Comparison of ENCODE assay signal across 50 mouse cellular contexts in genomic region chr19:7790571-7790970, GRCm38 (mm10). TPM values are rescaled to one million over a fixed set of nuclear protein-coding genes. Genes with fewer than 3 reads are reported as not detected.
"Had no signal": no experiment of that assay in that cellular context is flagged by ENCODE, and none has a peak within 500 bp of the region (broad histone marks: within the 10 kb centered on the region; RNA-seq: fewer than 3 reads in every experiment).

No protein-coding gene starts in this region.

- H3K27me3 ChIP-seq: heart, embryonic 12.5 days; heart, embryonic 13.5 days; heart, embryonic 15.5 days; hindbrain, embryonic 12.5 days; hindbrain, embryonic 13.5 days; hindbrain, embryonic 15.5 days; intestine, embryonic 15.5 days; kidney, embryonic 15.5 days had no signal

- H3K4me3 ChIP-seq: heart, embryonic 10.5 days; heart, embryonic 12.5 days; heart, embryonic 13.5 days; heart, embryonic 15.5 days; hindbrain, embryonic 10.5 days; hindbrain, embryonic 12.5 days; hindbrain, embryonic 13.5 days; hindbrain, embryonic 15.5 days; intestine, embryonic 15.5 days; kidney, embryonic 15.5 days; layer of hippocampus, adult 2 months had no signal

- H3K9me3 ChIP-seq: heart, embryonic 10.5 days; heart, embryonic 15.5 days; hindbrain, embryonic 12.5 days; hindbrain, embryonic 15.5 days; intestine, embryonic 15.5 days; kidney, embryonic 15.5 days had no signal

- H3K4me1 ChIP-seq: heart, embryonic 10.5 days; heart, embryonic 12.5 days; heart, embryonic 13.5 days; heart, embryonic 15.5 days; hindbrain, embryonic 10.5 days; hindbrain, embryonic 12.5 days; hindbrain, embryonic 13.5 days; hindbrain, embryonic 15.5 days; intestine, embryonic 15.5 days; kidney, embryonic 15.5 days had no signal

- H3K9ac ChIP-seq: heart, embryonic 12.5 days; heart, embryonic 13.5 days; heart, embryonic 15.5 days; hindbrain, embryonic 12.5 days; hindbrain, embryonic 13.5 days; hindbrain, embryonic 14.5 days; hindbrain, embryonic 15.5 days; intestine, embryonic 15.5 days; kidney, embryonic 15.5 days had no signal

- DNase-seq: heart, postnatal 10 days; heart, postnatal 14 days; heart, postnatal 36 days; heart, postnatal 4 days; kidney, adult 11 months; kidney, adult 18-20 months; kidney, adult 2 months; kidney, adult 8-10 months; kidney, adult 9 months; kidney, postnatal 10 days; kidney, postnatal 14 days; kidney, postnatal 25 days; kidney, postnatal 36 days; kidney, postnatal 4 days; layer of hippocampus, adult 9-11 months; layer of hippocampus, postnatal 36 days had no signal

- ATAC-seq: hindbrain, embryonic 16.5 days; hindbrain, postnatal 0 days; inflammation-experienced regulatory T-cells, adult 6 months; intestine, embryonic 15.5 days; intestine, embryonic 16.5 days; intestine, postnatal 0 days had no signal

- H3K27ac ChIP-seq: heart, embryonic 10.5 days; heart, embryonic 13.5 days; heart, embryonic 15.5 days; hindbrain, embryonic 10.5 days; hindbrain, embryonic 12.5 days; hindbrain, embryonic 13.5 days; hindbrain, embryonic 14.5 days; hindbrain, embryonic 15.5 days; hindbrain, postnatal 0 days; intestine, embryonic 15.5 days; kidney, embryonic 15.5 days; kidney, postnatal 0 days; layer of hippocampus, adult 2 months had no signal

- H3K36me3 ChIP-seq: heart, embryonic 10.5 days; heart, embryonic 12.5 days; heart, embryonic 13.5 days; heart, embryonic 15.5 days; hindbrain, embryonic 10.5 days; hindbrain, embryonic 12.5 days; hindbrain, embryonic 13.5 days; hindbrain, embryonic 15.5 days; intestine, embryonic 15.5 days; kidney, embryonic 15.5 days had no signal

- H3K4me2 ChIP-seq: heart, embryonic 11.5 days; heart, embryonic 12.5 days; heart, embryonic 13.5 days; heart, embryonic 15.5 days; hindbrain, embryonic 12.5 days; hindbrain, embryonic 13.5 days; hindbrain, embryonic 14.5 days; hindbrain, embryonic 15.5 days; intestine, embryonic 15.5 days; kidney, embryonic 15.5 days had no signal

RNA-seq across cellular contexts. Expression of gene Slc22a26, which starts 11.9 kb away (rescaled TPM):
- total RNA-seq: heart, postnatal 10 days; heart, postnatal 14 days; heart, postnatal 25 days; heart, postnatal 36 days; heart, postnatal 4 days; hematopoietic stem cell, adult 5-6 weeks; hindbrain, postnatal 0 days; layer of hippocampus, adult 18-20 months; layer of hippocampus, adult 2 months; layer of hippocampus, adult 8-10 months; layer of hippocampus, postnatal 10 days; layer of hippocampus, postnatal 14 days; layer of hippocampus, postnatal 25 days; layer of hippocampus, postnatal 36 days; left cerebral cortex, adult 18-20 months had no signal
- polyA plus RNA-seq: heart, embryonic 10.5 days; heart, embryonic 11.5 days; heart, embryonic 12.5 days; heart, embryonic 13.5 days; heart, embryonic 14.5 days; heart, embryonic 15.5 days; heart, embryonic 16.5 days; heart, postnatal 0 days; hindbrain, embryonic 10.5 days; hindbrain, embryonic 11.5 days; hindbrain, embryonic 12.5 days; hindbrain, embryonic 13.5 days; hindbrain, embryonic 14.5 days; hindbrain, embryonic 15.5 days; hindbrain, embryonic 16.5 days; hindbrain, postnatal 0 days; inflammation-experienced regulatory T-cells, adult 6 months; intestine, embryonic 14.5 days; intestine, embryonic 15.5 days; intestine, embryonic 16.5 days; intestine, postnatal 0 days; kidney, embryonic 14.5 days; large intestine, adult 2 months had no signal
